Mouse (Mus musculus): Measurements from ENCODE around the gene Apoc2. TPM values are rescaled to one million over a fixed set of nuclear protein-coding genes. Genes with fewer than 3 reads are reported as not detected.

The Apoc2 gene
- total and polyA plus RNA-seq, 2 experiments from 2014 or later, result 0.50 to 0.86 TPM

DNA sequence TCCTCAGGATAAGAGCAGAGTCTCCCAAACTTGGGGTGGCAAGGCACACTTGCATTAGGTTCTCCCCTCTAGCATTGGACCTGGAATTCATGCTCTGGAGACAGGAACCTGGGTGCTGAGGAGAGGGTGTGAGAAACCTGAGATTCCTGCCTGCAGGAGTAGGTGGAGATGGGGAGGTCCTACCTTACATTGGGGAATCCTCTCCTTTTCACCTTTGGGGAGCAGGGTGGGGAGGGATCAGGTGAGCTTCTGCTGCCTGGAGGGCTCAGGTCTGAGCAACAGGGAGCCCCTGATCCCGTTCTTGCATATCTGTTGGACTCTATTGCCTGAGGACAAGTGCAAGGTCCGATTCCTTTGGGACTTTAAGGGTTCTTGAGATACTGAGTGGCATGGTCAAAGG is 39.1 kb upstream of the Apoc2 start:
- 80% methylated on average over 2 of the region's 2 CpGs for WGBS
- Histone ChIP-seq H3K27ac (ENCODE audit: low read depth, low read length) (peak overlapping the region; percentile 83), H3K4me2 (ENCODE audit: low read depth) (peak overlapping the region; percentile 43), H3K9ac (peak overlapping the region; percentile 31; the same call in 1 of the 2 replicates), H3K4me3 (ENCODE audit: low read depth, low read length) (no peak overlapping the region), H3K36me3 (ENCODE audit: insufficient read depth) (peaks cover 18% of the 10 kb centered on the region), H3K9me3 (ENCODE audit: low read length) (no peaks in the 10 kb centered on the region; the same call in 1 of the 2 replicates), H3K4me1 (ENCODE audit: insufficient read depth) (0 out of 2 replicates have a peak, but pooled peaks cover 6% of the 10 kb centered on the region), H3K27me3 (ENCODE audit: insufficient read depth, low read length) (no peaks in the 10 kb centered on the region)
- DNase-seq (no peak), ATAC-seq (no peak)
- no peak for TF ChIP-seq CTCF (IDR thresholded peaks at IDR 0.05; ENCODE audit: low read depth)

GRCm38 (mm10) chr7:19716055-19716682 is 38.4 kb upstream of the Apoc2 start:
- 4% methylated on average over 18 of the region's 18 CpGs for WGBS
- Histone ChIP-seq H3K4me2 (ENCODE audit: low read depth) (peak overlapping the region; percentile 43), H3K9ac (peak overlapping the region; percentile 31), H3K4me1 (ENCODE audit: insufficient read depth) (0 out of 2 replicates have a peak, but pooled peaks cover 6% of the 10 kb centered on the region), H3K4me3 (ENCODE audit: low read depth, low read length) (peak overlapping the region; percentile 25), H3K9me3 (ENCODE audit: low read length) (no peaks in the 10 kb centered on the region; the same call in 1 of the 2 replicates), H3K36me3 (ENCODE audit: insufficient read depth) (peaks cover 24% of the 10 kb centered on the region), H3K27me3 (ENCODE audit: insufficient read depth, low read length) (no peaks in the 10 kb centered on the region), H3K27ac (ENCODE audit: low read depth, low read length) (peak overlapping the region; percentile 83)
- DNase-seq (no peak), ATAC-seq (no peak)
- no peak for TF ChIP-seq CTCF (IDR thresholded peaks at IDR 0.05; ENCODE audit: low read depth)

GRCm38 (mm10) chr7:19715239-19716054 is 37.7 kb upstream of the Apoc2 start, which contains the start of gene Tomm40:
Gene Tomm40, minus strand, starts transcription at chr7:19715438.
- H3K9me3 ChIP-seq (ENCODE audit: low read length), result no peaks in the 10 kb centered on the region
- H3K4me1 ChIP-seq (ENCODE audit: insufficient read depth), result 0 out of 2 replicates have a peak, but pooled peaks cover 6% of the 10 kb centered on the region
- peak within 1 kb of the TSS; percentile 94 for H3K9ac ChIP-seq
- peak; percentile 95 for ATAC-seq
- H3K4me3 ChIP-seq (ENCODE audit: low read depth, low read length), result peak within 1 kb of the TSS; percentile 94
- peak; percentile 100 for DNase-seq
- peak within 1 kb of the TSS; percentile 97 for H3K4me2 ChIP-seq (ENCODE audit: low read depth)
- TF ChIP-seq CTCF (IDR thresholded peaks at IDR 0.05; ENCODE audit: low read depth), result no peak
- H3K27ac ChIP-seq (ENCODE audit: low read depth, low read length), result peak within 1 kb of the TSS; percentile 85
- H3K27me3 ChIP-seq (ENCODE audit: insufficient read depth, low read length), result no peaks in the 10 kb centered on the region
- WGBS, result under 1% methylated on average over 57 of the region's 59 CpGs
- peaks cover 26% of the 10 kb centered on the region for H3K36me3 ChIP-seq (ENCODE audit: insufficient read depth)

DNA sequence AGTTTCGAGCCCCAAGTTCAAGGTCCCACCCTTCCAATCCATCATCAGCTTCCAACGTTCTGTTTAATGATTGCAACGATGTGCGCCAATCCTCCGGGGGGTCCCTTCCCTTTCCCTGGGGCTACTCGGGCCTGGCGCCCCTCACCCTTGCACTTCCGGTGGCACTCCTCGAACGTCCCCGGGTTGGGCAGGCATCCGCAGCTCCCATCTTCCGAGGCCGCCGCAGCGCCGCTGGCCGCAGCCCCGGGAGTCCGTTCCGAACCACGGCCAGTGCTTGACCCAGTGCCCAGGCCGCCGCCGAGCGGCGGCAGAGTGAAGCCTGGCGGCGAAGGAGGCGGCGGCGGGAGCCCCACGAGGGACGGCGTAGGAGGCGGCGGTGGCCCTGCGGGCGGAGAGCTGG is 37.1 kb upstream of the Apoc2 start:
- WGBS, result under 1% methylated on average over 35 of the region's 39 CpGs
- H3K4me3 ChIP-seq (ENCODE audit: low read depth, low read length), result peak overlapping the region; percentile 94
- TF ChIP-seq CTCF (IDR thresholded peaks at IDR 0.05; ENCODE audit: low read depth), result no peak; the same call in 1 of the 2 replicates
- DNase-seq (no peak), ATAC-seq (no peak)
- peaks cover 29% of the 10 kb centered on the region for H3K36me3 ChIP-seq (ENCODE audit: insufficient read depth)
- H3K4me1 ChIP-seq (ENCODE audit: insufficient read depth), result 0 out of 2 replicates have a peak, but pooled peaks cover 6% of the 10 kb centered on the region
- peak overlapping the region; percentile 97 for H3K4me2 ChIP-seq (ENCODE audit: low read depth)
- peak overlapping the region; percentile 94 for H3K9ac ChIP-seq
- peak overlapping the region; percentile 85 for H3K27ac ChIP-seq (ENCODE audit: low read depth, low read length)
- no peaks in the 10 kb centered on the region for H3K27me3 ChIP-seq (ENCODE audit: insufficient read depth, low read length)
- no peaks in the 10 kb centered on the region for H3K9me3 ChIP-seq (ENCODE audit: low read length)

GRCm38 (mm10) chr7:19713598-19713997 is 35.9 kb upstream of the Apoc2 start:
- WGBS, result 92% methylated on average over 9 of the region's 9 CpGs
- peaks cover 40% of the 10 kb centered on the region for H3K36me3 ChIP-seq (ENCODE audit: insufficient read depth)
- no peak for TF ChIP-seq CTCF (IDR thresholded peaks at IDR 0.05; ENCODE audit: low read depth)
- ATAC-seq (no peak), DNase-seq (no peak)
- no peaks in the 10 kb centered on the region for H3K9me3 ChIP-seq (ENCODE audit: low read length)
- H3K27me3 ChIP-seq (ENCODE audit: insufficient read depth, low read length), result no peaks in the 10 kb centered on the region
- 0 out of 2 replicates have a peak, but pooled peaks cover 6% of the 10 kb centered on the region for H3K4me1 ChIP-seq (ENCODE audit: insufficient read depth)
- H3K9ac ChIP-seq, result no peak overlapping the region
- no peak overlapping the region for H3K4me2 ChIP-seq (ENCODE audit: low read depth)
- H3K27ac ChIP-seq (ENCODE audit: low read depth, low read length), result no peak overlapping the region
- H3K4me3 ChIP-seq (ENCODE audit: low read depth, low read length), result no peak overlapping the region

DNA sequence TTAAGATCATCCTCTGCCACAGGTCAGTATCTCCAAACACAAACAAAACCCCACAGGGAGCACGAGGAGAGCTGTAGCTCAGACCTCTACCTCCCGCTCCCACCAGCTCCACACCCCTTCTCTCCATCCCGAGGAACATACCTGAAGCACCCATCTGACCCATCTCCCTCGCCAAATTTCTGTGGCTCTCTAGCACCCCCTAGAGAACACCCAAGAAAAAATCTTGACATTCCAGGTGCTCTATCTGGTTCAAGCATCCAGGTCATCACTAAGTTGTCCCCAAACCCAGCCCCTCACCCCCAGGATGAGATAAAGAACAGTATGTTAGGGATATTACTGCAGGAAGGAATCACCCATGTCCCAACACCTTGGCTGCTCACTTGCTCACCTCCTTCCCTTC is 35.5 kb upstream of the Apoc2 start:
- peaks cover 41% of the 10 kb centered on the region for H3K36me3 ChIP-seq (ENCODE audit: insufficient read depth)
- no peaks in the 10 kb centered on the region for H3K27me3 ChIP-seq (ENCODE audit: insufficient read depth, low read length)
- H3K9ac ChIP-seq, result no peak overlapping the region
- DNase-seq, result no peak
- H3K4me1 ChIP-seq (ENCODE audit: insufficient read depth), result 0 out of 2 replicates have a peak, but pooled peaks cover 6% of the 10 kb centered on the region
- 50% methylated on average over 4 of the region's 4 CpGs for WGBS
- H3K4me3 ChIP-seq (ENCODE audit: low read depth, low read length), result no peak overlapping the region
- no peak for ATAC-seq
- peak; percentile 52 for TF ChIP-seq CTCF (IDR thresholded peaks at IDR 0.05; ENCODE audit: low read depth)
- no peak overlapping the region for H3K27ac ChIP-seq (ENCODE audit: low read depth, low read length)
- no peak overlapping the region for H3K4me2 ChIP-seq (ENCODE audit: low read depth)
- no peaks in the 10 kb centered on the region for H3K9me3 ChIP-seq (ENCODE audit: low read length)

Measured in forebrain, postnatal 0 days (tissue).